Mouse (Mus musculus) natural killer cell, adult 2 months (primary cell): ENCODE results near the gene Fam214a.

Experiments used
- DNase-seq, 2 experiments: peaks; one replicate each; pipeline ENCODE4 v3.0.0; 2022; ENCODE audit warnings: low spot score in 2 of 2

Fam214a gene

DNA sequence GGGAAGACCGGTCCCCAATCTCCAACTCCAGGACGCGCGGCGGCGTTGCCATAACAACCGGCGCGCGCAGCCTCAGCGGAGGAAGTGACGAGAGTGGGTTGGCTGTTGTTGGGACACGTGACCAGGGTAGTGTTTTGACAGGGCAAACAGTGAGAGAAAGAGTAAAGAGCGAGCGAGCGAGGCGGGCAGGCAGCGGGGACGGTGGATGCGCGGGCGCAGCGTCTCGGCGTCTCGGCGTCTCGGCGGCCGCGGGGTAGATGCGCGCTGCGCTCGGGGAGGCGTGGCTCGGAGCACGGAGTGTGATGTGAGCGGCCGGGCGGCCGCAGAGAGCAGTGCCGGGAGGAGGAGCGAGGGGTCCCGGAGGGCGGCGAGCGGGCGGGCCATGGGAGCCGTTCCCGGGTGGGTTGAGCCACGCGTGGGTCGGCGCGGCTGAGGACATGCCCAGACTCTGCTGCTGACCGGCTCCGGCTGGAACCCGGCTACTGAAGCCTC lies at the start of gene Fam214a:
Gene Fam214a (plus strand): TSS at position 129 of the 492 bp plus-strand sequence.
- peak; percentile 85 to 89 for DNase-seq

GRCm38 (mm10) chr9:74904866-74905508 lies 47.7 kb upstream of the Fam214a start:
- peak; percentile 56 to 66 for DNase-seq

DNA sequence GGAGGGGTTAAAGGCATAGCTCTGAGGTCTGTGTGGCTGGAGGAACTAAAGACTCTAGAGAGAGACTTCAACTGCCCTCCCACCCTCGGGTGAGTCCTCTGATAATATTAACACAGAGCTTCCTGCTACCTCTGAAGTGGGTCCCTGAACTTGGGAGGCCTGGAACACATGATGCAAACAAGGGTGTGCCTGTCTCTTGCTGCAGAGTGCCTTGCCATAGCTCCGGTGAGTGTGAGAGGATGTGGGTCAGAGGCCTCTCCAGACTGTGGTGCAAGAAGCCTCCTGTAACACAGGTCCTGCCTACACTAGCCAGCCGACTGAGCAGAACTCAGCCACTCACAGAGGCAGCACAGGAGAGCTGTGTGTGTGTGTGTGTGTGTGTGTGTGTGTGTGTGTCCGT lies 45.7 kb upstream of the Fam214a start:
- peak in 1 of 2 experiments; percentile 13 for DNase-seq

DNA sequence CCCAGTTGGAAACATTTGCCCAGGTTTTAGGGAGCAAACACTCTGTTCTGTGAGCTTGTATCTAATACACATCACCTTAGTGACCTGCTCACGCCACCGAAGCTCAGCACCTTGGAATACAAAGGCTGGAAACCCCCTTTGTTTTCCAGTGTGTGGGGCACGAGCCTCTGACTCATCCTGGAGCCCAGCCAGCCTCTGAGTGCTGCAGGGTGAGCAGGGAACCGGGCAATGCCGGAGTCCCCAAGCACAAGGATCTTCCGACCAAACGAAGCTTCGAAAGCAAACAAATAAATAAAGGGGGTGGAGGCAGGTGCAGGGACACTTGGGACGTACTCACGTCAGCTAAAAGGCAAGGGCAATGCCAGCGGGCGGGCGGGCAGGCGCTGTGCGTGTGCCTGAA lies 43.4 kb upstream of the Fam214a start:
- no peak for DNase-seq

DNA sequence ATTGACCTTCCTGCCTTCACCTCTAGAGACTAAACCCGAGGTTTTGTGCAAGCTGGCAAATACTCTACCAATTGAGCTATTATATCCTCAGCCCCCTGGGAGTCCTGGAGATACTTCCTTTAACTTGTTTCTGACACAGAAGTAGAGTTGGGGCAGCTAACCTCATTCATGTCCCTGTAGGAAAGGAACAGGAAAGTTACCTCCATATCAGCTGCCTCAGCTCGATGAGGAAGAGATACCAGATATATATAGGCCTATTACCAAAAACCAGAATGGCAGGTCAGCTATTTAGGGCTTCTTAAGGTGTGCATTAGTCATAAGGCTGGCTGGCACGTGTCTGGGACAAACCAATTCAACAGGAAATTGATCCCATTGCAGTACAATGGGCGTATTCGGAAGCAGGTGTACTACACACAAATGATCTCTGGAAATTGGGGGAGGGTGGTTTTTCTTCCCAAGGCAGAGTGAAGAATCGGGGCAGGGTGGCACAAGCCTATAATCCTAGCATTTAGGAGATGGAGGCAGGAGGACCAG lies 42.4 kb upstream of the Fam214a start:
- no peak for DNase-seq

GRCm38 (mm10) chr9:74911430-74911829 lies 41.3 kb upstream of the Fam214a start:
- DNase-seq = no peak

DNA sequence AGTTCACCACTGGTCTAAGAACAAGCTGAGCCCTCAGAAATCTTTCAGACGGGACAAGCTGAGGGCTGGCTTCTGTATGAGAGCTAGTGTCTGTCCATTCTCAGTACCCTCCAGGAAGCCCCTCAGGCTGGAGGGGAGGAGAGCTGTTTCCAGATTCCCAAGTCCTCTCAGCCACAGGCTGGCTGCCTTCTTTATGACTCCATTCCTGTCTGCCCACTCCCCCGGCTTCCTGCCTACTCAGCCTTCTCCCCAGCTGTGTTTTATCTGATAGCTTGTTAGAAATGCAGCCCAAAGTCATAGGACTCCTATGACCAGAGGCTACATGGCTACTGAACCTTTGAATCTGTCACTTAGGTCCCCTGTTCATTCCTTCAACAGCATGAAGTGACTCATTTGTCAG lies 40.8 kb upstream of the Fam214a start:
- DNase-seq = no peak

DNA sequence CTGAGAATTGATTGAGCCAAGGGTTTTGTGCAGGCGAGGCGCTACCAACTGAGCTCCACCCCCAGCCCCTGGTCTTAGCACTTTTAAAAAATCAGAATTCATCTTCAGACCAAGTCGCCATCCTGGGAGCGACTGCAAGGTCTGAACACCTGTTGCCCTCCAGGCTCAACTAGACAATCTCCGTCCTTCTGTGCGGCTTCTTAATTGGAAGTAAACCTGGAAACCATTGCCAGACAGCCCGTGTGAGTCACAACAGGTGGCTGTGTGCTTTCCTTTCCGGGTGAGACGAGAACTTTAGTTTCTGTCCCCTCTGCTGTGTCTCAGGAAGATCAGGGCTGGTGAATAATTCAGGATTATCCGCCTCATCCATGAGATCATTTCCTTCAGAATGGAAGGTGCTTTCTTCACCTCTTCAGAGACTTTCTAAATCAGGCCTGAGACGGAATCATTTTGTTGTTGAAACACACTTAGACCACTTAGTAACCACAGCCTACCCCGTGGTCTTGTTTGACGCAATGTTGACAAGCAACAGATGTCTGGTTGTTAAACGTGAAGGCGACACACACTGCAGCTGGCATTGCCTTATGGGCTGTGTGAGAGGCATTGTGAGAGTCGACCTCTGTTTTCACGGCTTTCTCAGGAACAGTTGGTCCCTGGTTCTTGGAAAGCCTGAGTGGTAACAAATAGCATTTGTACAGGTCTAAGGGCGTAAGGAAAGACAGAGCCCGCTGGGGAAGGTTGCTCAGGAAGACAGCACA lies 39.9 kb upstream of the Fam214a start:
- DNase-seq = peak in 1 of 2 experiments; percentile 4

DNA sequence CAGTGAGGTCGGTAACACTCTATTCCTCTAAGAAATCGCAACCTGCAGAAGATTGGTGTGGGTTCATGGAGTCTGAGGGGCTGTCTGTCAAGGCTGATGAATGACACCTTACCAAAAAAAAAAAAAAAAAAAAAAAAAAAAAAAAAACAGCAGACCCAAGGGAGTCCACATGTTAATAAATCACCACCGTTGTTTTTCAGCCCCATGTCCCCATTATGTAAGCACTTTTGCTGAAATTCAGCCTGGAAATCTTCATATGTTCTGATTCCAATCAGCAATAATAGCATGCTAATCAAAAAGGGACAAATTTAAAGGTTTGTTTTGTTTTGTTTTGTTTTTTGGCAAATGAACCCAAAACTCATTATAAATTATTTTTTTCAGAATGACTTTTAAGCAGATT lies 37.1 kb upstream of the Fam214a start:
- no peak for DNase-seq

- no peak for DNase-seq
These were observed 32.2 kb upstream of the Fam214a start for GRCm38 (mm10) chr9:74920450-74920849.

GRCm38 (mm10) chr9:74921422-74921821 lies 31.3 kb upstream of the Fam214a start:
- no peak for DNase-seq

- DNase-seq = no peak
These were observed 29.8 kb upstream of the Fam214a start for GRCm38 (mm10) chr9:74922884-74923283.

DNA sequence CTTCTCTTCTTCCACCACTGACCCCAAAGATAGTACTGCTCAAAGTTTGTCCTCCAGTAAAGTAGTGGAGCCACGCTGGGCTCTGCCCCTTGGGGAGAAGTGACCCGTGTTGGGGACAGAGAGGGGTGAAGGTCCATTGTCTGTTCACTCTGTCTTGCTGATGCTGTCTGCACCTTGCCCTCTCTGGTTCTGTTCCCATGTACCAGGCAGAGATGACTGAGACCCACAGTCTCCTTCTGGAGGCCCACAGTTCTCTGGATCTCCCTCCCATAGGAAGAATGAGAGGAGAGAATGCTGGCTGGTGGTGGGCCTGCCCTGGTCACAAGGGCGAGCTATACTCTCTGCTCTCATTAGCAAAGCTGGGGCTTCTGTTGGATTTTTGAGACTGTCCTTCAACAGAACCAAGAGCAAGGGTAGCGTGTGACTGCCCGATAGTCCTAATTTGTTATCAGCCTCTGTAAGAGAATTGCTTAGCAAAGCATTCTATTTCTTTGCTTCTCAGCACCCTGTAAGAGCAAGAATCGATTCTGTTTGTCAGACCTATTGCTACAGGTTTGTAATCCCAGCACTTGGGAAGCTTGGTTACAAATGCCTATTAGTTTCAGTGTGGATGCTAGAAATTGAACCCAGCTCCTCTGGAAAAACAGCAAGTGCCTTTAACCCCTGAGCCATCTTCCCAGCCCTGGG lies 29.2 kb upstream of the Fam214a start:
- DNase-seq = no peak

GRCm38 (mm10) chr9:74925220-74925769 lies 27.4 kb upstream of the Fam214a start:
- no peak for DNase-seq

DNA sequence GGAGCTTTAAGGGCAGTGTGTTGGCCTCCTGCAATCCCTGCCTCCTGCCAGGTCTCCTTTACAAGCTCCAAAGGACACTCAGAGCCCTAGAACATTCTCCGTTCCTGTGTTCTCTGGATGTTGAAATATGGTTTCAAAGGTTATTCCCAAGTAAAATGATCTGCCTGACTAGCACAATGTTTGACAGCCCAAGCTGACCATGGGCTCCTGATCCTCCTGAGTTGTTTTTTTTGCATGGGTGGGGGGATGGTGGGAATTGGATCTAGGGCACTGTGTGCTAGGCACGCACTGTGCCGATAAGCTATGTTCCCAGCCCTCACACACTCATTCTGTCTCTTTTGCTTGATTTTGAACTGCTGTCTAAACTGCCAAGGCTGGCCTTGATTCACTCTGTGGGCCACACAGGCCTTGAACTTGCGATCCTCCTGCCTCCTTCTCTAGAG lies 22.7 kb upstream of the Fam214a start:
- no peak for DNase-seq

- DNase-seq = no peak
These were observed 22.0 kb upstream of the Fam214a start for GRCm38 (mm10) chr9:74930653-74931052.

DNA sequence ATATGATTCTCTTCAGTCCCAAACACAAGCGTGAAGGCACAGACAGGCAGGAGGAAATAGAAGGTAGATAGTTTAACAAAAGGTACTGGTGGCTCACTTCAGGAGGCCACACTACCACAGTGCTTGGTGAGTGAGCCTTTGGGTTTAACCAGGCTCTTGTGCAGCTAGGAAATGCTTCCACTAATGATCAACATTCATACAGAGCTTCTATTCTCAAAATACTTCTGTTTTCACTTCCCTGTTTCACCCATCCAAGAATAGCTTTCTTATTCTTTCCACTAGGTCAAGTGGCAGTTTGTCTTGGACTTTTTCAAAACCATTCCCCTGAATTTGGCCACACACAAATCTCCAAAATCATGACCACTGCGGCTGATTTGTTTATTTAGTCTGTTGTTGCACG lies 17.4 kb upstream of the Fam214a start:
- DNase-seq = no peak

DNA sequence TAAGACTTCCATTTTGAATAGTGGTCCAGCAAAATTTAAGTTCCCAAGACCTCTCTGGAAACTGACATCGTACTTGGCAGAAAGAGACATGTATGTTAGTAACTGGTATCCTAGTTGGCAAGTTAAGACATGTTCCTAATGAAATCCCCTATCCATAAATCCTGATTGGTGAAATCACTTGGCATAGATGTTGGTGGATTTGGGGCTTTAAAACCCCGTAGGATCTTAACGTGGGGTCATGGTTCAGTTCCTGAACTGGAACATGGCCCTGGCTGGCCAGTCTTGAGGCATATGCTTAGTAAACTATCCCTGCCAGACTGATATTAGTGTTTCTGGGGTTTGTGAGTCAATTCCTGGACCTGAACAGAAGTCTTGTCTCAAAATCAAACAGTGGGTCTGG lies 14.9 kb upstream of the Fam214a start:
- no peak for DNase-seq

DNA sequence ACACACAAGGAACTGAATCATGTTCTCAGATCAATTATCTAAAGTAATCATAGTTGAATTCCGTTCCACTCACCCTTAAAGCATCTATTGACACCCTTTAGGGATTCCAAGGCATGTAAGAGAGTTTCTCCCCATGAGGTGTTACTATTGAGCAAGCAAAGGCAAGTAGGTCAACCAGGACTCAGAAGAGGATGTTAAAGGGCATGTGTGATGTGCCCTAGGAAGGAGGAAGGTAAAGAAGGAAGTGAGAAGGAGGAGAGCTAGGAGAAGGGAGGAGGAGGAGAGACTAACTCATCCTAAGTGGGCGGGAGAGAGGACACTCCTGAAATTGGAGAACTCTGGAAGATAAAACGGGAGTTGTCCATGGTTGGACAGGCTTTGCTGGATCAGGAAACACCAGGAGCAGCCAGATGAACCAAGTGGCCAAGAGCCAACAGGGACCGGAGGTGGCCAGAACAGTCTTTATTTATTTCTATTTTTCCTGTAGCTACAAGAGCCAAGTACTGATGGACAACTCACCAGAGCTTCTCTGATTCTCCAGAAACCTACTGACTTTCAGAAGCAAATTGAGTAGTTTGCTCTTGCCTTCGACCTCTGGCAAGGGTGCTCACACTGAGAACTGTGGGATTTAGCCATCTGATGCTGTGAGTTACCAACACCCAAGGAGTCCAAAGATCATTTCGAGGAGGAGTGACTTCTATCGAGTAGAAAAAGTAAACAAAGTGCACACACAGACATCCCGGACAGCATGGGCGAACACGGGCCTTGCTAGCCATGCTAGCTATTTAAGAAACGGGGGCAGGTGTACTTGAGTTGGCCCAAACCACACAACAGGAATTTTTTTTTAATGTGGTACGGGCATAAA lies 13.8 kb upstream of the Fam214a start:
- DNase-seq = no peak

DNA sequence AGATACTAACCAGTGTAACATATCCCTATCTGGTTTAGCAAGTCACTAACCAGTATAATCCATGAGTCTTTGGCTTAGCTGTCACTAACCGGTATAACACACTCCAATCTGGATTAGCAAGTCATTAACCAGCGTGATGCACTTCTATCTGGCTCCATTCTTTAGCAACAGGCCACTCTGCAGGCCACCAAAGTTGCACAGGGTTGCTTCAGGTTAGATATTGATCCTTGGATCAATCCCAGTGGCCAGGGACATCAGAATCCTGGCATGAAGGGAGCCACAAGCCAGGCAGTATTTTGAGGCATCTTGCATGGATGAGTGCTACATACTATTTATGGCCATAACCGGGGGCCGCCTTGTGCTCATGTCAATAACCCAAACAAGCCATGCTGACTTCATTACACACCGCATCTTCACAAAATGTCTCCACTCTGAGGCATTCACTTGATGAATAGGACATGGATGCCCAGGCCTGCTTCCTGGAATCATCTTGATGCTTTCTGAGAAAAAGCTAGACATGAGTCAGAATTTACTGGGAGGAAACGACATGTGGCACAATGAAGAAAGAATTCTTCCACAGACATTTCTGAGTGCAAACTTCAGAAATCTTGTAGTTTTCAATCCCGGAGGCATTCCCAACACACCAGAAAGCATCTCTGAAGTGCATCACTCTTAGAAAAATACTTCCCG lies 5.8 kb upstream of the Fam214a start:
- no peak for DNase-seq
